Mouse (Mus musculus) midbrain, embryonic 16.5 days (tissue): ENCODE measurements at regions not wholly inside any gene's neighbourhood (a gene's known extent, or its start where the extent isn't known, plus 50 kb on each side); places are given as distances from the start of the nearest gene placed in this dataset.

Source experiments
- ATAC-seq: fragments of 200-750 bp; cut with Nextera tagmentation; 2 replicates; pipeline ENCODE4 v1.8.0; 2017; ENCODE audit warnings: moderate TSS enrichment
- H3K27ac ChIP-seq: fragments of 300-500 bp; sonication (generic); 2 replicates; pipeline ENCODE4 v1.5.1; 2014; ENCODE audit warnings: mild to moderate bottlenecking, low read length, mixed read lengths
- H3K27me3 ChIP-seq: fragments of 300-500 bp; sonication (generic); 2 replicates; pipeline ENCODE4 v1.6.1; 2014; ENCODE audit warnings: low read depth, low read length, mixed read lengths; ENCODE audit not compliant: control insufficient read depth, insufficient read depth
- H3K36me3 ChIP-seq: fragments of 300-500 bp; sonication (generic); 2 replicates; pipeline ENCODE4 v1.6.1; 2014; ENCODE audit warnings: mild to moderate bottlenecking, low read length, moderate library complexity, mixed read lengths; ENCODE audit not compliant: control insufficient read depth, insufficient read depth
- H3K4me1 ChIP-seq: fragments of 300-500 bp; sonication (generic); 2 replicates; pipeline ENCODE4 v1.6.1; 2014; ENCODE audit warnings: mild to moderate bottlenecking, low read length, mixed read lengths; ENCODE audit not compliant: control insufficient read depth, insufficient read depth
- H3K4me2 ChIP-seq: fragments of 300-500 bp; sonication (generic); 2 replicates; pipeline ENCODE4 v1.6.1; 2014; ENCODE audit warnings: mild to moderate bottlenecking, low read length, mixed read lengths
- H3K4me3 ChIP-seq: fragments of 300-500 bp; sonication (generic); 2 replicates; pipeline ENCODE4 v1.5.1; 2014; ENCODE audit warnings: low read depth, mild to moderate bottlenecking, low read length, moderate library complexity, mixed read lengths
- H3K9ac ChIP-seq: fragments of 300-500 bp; sonication (generic); 2 replicates; pipeline ENCODE4 v1.6.1; 2014; ENCODE audit warnings: low read depth, low read length, mixed read lengths
- H3K9me3 ChIP-seq: fragments of 300-500 bp; sonication (generic); replicated peaks from 2 replicates; pipeline ENCODE4 v1.6.1; 2014; ENCODE audit warnings: mild to moderate bottlenecking, low read length, mixed read lengths; ENCODE audit not compliant: control insufficient read depth, poor library complexity, severe bottlenecking
- WGBS: fragments of 180-500 bp; shearing (Covaris S2); extraction: QIAGEN DNeasy Blood & Tissue Kit; methylation state at CpG from one replicate; pipeline ENCODE4 v1.1.7; 2014; 5-methylcytosine and 5-hydroxymethylcytosine counted together

DNA sequence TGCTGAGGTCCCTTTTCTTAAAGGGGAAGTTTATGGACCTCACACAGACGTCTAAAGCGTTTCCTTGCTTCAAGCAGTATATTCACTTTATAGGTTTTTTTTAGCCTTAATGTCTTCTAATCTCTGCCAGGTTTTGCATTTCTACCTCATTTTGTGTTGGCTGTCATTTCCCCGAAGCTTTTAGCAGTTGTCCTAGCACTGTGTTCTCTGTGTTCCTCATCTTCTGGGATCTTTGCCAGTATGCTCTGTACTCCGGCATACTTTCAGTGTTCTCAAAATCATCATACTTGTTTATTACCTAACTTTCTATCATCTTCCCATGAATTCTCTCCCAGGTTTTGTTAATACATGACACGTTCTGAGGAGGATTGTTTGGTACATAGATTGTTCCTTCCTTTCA lies 333.5 kb upstream of the Lsamp start:
- Histone ChIP-seq H3K4me3 (no peak overlapping the region), H3K36me3 (no peaks in the 10 kb centered on the region), H3K27me3 (no peaks in the 10 kb centered on the region), H3K9me3 (no peaks in the 10 kb centered on the region), H3K9ac (no peak overlapping the region), H3K4me2 (no peak overlapping the region), H3K4me1 (no peaks in the 10 kb centered on the region), H3K27ac (no peak overlapping the region)
- ATAC-seq: no peak
- WGBS: 86% methylated on average over 5 of the region's 5 CpGs

DNA sequence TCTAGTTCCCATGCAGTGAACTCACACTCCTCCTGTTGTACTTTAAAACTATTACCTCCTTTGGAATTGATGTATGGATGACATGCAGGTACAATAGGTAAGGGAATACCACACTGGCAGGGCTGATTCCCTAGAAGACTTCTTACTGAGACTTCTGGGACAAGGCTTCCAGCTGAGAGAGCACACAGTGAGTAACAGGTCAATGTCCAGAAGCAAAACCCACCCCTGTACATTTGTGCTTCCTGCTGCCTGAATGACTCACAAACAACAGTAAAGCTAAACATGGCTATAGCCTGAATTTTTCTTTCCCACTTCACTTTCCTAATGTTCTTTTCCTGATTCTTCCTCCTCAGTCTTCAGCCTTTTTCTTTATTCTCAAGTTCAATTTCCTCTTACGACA lies 316.3 kb upstream of the Lsamp start:
- 82% methylated on average over 1 of the region's 1 CpGs for WGBS
- H3K4me3 ChIP-seq: no peak overlapping the region
- H3K9me3 ChIP-seq: no peaks in the 10 kb centered on the region
- H3K4me2 ChIP-seq: no peak overlapping the region
- no peaks in the 10 kb centered on the region for H3K4me1 ChIP-seq
- no peak for ATAC-seq
- H3K36me3 ChIP-seq: no peaks in the 10 kb centered on the region
- no peak overlapping the region for H3K27ac ChIP-seq
- no peak overlapping the region for H3K9ac ChIP-seq
- H3K27me3 ChIP-seq: no peaks in the 10 kb centered on the region

DNA sequence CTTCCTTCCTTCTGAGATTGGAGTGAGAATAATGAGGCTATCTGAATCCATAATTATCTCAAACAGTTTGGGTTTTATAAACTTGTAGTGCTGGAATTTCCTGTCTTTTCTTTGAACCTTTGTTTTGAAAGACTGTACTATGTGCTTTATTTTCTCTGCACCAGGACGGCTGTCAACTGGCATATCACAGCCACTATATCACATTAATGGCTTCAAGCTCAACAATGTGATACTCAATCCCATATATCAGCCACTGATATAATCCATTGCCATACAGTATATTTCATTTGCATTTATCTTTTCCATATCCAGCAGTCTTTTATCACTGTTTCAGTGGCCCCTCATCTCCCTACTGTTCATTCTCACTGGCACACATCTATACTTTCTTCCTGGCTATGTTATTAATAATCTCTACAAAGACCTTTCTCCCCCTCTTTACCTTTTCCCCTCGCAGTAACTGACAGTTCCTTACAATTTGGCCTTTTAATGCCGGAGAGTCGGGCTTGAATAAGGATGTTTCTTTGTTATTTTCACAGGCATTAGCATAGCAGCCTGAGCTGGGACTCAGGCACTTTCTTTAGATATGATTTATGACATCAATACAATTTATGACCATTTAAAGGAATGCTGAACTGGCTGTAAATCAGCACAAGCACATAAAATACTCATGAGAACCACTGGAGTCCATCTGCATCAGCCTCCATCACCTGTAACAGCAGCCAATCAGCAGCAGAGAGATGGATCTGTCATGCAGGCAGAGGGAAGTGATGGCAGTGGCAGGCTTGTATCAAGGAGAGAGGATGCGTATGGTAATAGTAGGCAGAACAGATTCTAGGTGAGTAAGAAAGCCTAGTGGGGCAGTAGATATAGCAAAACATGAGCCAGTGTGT lies 311.8 kb upstream of the Lsamp start:
- 57% methylated on average over 5 of the region's 5 CpGs for WGBS
- Histone ChIP-seq H3K4me3 (no peak overlapping the region), H3K27me3 (no peaks in the 10 kb centered on the region), H3K4me2 (no peak overlapping the region), H3K36me3 (no peaks in the 10 kb centered on the region), H3K9ac (no peak overlapping the region), H3K9me3 (no peaks in the 10 kb centered on the region), H3K27ac (no peak overlapping the region), H3K4me1 (no peaks in the 10 kb centered on the region)
- no peak for ATAC-seq

DNA sequence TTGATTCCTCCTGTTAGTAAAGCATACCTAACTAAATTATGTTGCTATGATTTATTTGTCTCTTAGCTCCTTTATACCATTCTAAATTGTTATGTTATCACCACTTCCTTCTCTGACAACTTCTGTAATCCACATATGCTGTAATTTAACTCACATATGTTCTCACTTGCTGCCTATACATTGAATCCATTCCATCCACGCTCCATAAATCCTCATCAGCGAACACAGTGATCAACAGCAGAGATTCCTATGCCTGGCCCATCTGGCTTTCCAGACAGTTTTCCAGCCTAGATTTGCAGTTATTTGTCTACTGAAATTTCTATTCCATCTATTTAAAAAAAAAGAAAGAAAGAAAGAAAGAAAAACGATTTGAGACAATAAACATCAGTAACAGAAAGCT lies 308.4 kb upstream of the Lsamp start:
- no peak overlapping the region for H3K9ac ChIP-seq
- H3K36me3 ChIP-seq: no peaks in the 10 kb centered on the region
- 84% methylated on average over 3 of the region's 3 CpGs for WGBS
- H3K4me3 ChIP-seq: no peak overlapping the region
- H3K4me2 ChIP-seq: no peak overlapping the region
- no peak overlapping the region for H3K27ac ChIP-seq
- H3K9me3 ChIP-seq: no peaks in the 10 kb centered on the region
- no peaks in the 10 kb centered on the region for H3K4me1 ChIP-seq
- no peak for ATAC-seq
- no peaks in the 10 kb centered on the region for H3K27me3 ChIP-seq

DNA sequence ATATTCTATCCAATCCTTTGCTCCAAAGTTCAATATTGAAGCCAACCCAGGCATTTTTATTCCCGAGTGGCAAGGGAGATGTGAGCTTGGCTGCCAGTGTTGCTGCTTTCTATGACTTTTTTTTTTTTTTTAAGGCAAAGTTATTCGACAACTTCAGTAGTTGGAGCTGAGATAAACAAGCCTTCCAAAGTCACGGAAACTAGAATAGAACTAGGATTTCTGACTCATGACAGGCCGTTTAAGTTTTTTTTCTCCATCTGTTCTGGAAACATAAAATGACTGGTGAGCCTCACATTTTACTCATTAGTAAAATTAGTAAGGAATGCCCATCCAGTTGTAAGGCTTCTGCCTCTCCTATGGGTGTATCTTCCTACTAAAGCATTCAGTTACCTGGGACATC lies 305.9 kb upstream of the Lsamp start:
- Histone ChIP-seq H3K4me1 (no peaks in the 10 kb centered on the region), H3K4me3 (no peak overlapping the region), H3K9ac (no peak overlapping the region), H3K4me2 (no peak overlapping the region), H3K27ac (no peak overlapping the region), H3K36me3 (no peaks in the 10 kb centered on the region), H3K9me3 (no peaks in the 10 kb centered on the region), H3K27me3 (no peaks in the 10 kb centered on the region)
- 88% methylated on average over 4 of the region's 4 CpGs for WGBS
- ATAC-seq: no peak

DNA sequence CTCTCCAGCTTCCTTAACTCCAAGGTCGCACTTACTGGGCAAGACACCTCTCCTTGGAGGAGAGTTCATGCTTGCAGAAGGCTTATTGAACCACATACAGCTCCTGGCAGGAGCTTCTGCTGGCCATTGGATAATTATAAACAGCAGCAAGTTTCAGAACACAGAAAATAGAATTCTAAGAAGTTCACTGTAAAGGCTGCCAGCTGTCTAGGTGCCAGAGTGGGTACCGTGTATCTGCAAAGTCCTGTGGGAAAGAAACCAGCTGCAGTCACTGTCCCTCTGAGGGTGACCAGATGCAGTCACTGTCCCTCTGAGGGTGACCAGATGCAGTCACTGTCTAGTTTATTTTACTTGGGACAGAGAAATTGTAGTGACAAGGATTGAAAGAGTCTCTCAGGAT lies 291.1 kb upstream of the Lsamp start:
- H3K27ac ChIP-seq: no peak overlapping the region
- no peak overlapping the region for H3K4me3 ChIP-seq
- no peaks in the 10 kb centered on the region for H3K36me3 ChIP-seq
- H3K9ac ChIP-seq: no peak overlapping the region
- no peak for ATAC-seq
- no peak overlapping the region for H3K4me2 ChIP-seq
- H3K9me3 ChIP-seq: no peaks in the 10 kb centered on the region
- no peaks in the 10 kb centered on the region for H3K27me3 ChIP-seq
- 76% methylated on average over 2 of the region's 2 CpGs for WGBS
- H3K4me1 ChIP-seq: no peaks in the 10 kb centered on the region

DNA sequence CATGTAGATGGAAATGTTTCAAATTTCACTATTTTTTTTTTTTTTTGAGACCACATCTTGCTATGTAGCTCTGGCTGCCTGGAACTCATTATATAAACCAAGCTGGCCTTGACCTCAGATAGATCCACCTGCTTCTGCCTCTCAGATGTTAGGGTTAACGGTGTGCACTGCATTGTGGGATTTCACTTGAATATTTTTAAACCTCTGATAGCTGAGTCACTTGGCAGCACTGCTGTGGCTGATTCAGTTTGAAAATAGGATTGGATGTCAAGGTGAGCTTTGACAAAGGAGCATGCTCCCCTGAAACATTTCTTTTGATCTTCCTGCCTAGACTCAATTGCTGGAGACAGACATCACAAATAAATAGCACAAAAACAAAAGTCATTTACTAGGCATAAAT lies 288.3 kb upstream of the Lsamp start:
- Histone ChIP-seq H3K9me3 (no peaks in the 10 kb centered on the region), H3K27me3 (no peaks in the 10 kb centered on the region), H3K4me3 (no peak overlapping the region), H3K36me3 (no peaks in the 10 kb centered on the region), H3K4me1 (no peaks in the 10 kb centered on the region), H3K27ac (no peak overlapping the region), H3K4me2 (no peak overlapping the region), H3K9ac (no peak overlapping the region)
- WGBS: 75% methylated on average over 1 of the region's 1 CpGs
- ATAC-seq: no peak

DNA sequence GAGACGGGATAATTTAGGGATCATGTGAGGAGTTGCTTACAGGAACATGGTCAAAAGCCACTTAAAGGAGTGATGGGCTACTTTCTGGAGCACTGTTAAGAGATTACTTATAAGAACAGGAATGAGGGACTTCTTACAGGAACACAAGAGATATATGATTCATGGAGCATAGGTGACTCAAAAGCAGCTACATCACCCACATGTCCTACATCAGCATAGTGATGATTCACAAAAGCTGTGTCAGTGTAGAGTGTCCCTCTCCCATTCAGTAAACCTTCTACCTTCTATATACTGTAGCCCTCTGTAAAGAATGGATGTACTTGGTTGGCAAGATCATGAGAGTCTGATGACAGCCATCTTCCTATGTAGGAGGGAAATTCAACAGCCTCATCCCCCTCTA lies 285.0 kb upstream of the Lsamp start:
- no peak overlapping the region for H3K4me3 ChIP-seq
- H3K4me1 ChIP-seq: no peaks in the 10 kb centered on the region
- H3K9ac ChIP-seq: no peak overlapping the region
- 76% methylated on average over 1 of the region's 1 CpGs for WGBS
- H3K36me3 ChIP-seq: no peaks in the 10 kb centered on the region
- H3K27me3 ChIP-seq: no peaks in the 10 kb centered on the region
- no peak overlapping the region for H3K4me2 ChIP-seq
- H3K27ac ChIP-seq: no peak overlapping the region
- no peak for ATAC-seq
- H3K9me3 ChIP-seq: no peaks in the 10 kb centered on the region

DNA sequence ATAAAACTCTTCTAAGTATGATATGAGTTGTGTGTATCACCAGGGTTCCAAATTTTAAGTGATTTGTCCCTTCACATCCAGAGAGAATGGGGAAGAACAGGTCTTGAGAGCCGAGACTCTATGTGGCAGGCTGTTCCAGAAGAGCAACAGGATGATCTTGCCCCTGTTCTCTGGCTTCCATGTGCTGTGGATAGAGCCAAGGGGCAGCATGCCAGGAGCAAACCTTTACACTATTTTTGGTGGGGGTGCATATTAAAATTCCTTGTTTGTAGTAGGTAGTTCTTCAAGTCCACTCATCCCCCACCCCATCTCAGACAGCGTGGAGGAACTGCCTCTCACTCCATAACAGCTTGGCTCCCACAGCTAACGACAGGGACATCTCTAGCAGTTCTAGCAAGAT lies 278.0 kb upstream of the Lsamp start:
- ATAC-seq: no peak

More for the DNA sequence above, 278.0 kb upstream of the Lsamp start:
- Histone ChIP-seq H3K4me1 (no peaks in the 10 kb centered on the region), H3K36me3 (no peaks in the 10 kb centered on the region), H3K9me3 (no peaks in the 10 kb centered on the region), H3K9ac (no peak overlapping the region), H3K27me3 (no peaks in the 10 kb centered on the region), H3K4me2 (no peak overlapping the region), H3K27ac (no peak overlapping the region), H3K4me3 (no peak overlapping the region)
- 82% methylated on average over 3 of the region's 3 CpGs for WGBS
